Mouse (Mus musculus) pancreas, adult 10 weeks (tissue): ENCODE measurements around the gene Aldoc. TPM values are rescaled to one million over a fixed set of nuclear protein-coding genes. Genes with fewer than 3 reads are reported as not detected.

Experiments
- polyA plus RNA-seq: library from polyadenylated mRNA; stranded (reverse); fragments of 350-450 nt; fragmentation: Illumina TruSeq; extraction: RNeasy Lipid Tissue Mini Kit (QIAGEN cat#74804); gene quantifications from one replicate; pipeline ENCODE4 v1.2.3, GENCODE M21; 2015; ENCODE audit warnings: low read depth, low replicate concordance; ENCODE audit not compliant: insufficient read depth

The Aldoc gene
- polyA plus RNA-seq, result 1.1 TPM

GRCm38 (mm10) chr11:78322860-78323259, at the start of gene Aldoc:
Gene Aldoc, plus strand, starts transcription at chr11:78322968.

GRCm38 (mm10) chr11:78290654-78291053, 32.1 kb upstream of the Aldoc start, which contains the start of gene BC030499:
Gene BC030499, plus strand, starts transcription at chr11:78290841.

GRCm38 (mm10) chr11:78301357-78302084, 21.2 kb upstream of the Aldoc start, which contains the start of gene Spag5:
Gene Spag5, plus strand, starts transcription at chr11:78301529.

GRCm38 (mm10) chr11:78327634-78328511, 5.1 kb downstream of the Aldoc start, which contains the start of gene Pigs:
Gene Pigs, plus strand, starts transcription at chr11:78328415.

GRCm38 (mm10) chr11:78343381-78344327, 20.9 kb downstream of the Aldoc start, which contains the start of gene Unc119:
Gene Unc119, plus strand, starts transcription at chr11:78343482.

Other genes with a start within 250 kb of the Aldoc start
- gene Eral1, start 242.6 kb upstream of the Aldoc start, polyA plus RNA-seq, result 7.3 TPM
- gene Fam222b, start 228.3 kb upstream of the Aldoc start, polyA plus RNA-seq, result 3.5 TPM
- 4.2 TPM for gene Traf4, start 157.4 kb upstream of the Aldoc start, polyA plus RNA-seq
- 2.8 TPM for gene Nek8, start 146.3 kb upstream of the Aldoc start, polyA plus RNA-seq
- gene Tlcd1, start 146.3 kb upstream of the Aldoc start, polyA plus RNA-seq, result 4.9 TPM
- 699 TPM for gene Rpl23a, start 139.4 kb upstream of the Aldoc start, polyA plus RNA-seq
- gene Rab34, start 134.5 kb upstream of the Aldoc start, polyA plus RNA-seq, result 8.5 TPM
- 2.8 TPM for gene Proca1, start 129.6 kb upstream of the Aldoc start, polyA plus RNA-seq
- gene Sdf2, start 77.2 kb upstream of the Aldoc start, polyA plus RNA-seq, result 21.8 TPM
- gene Supt6, start 77.0 kb upstream of the Aldoc start, polyA plus RNA-seq, result 10.6 TPM
- gene 2610507B11Rik, start 61.2 kb upstream of the Aldoc start, polyA plus RNA-seq, result 29.5 TPM
- gene BC030499, start 32.1 kb upstream of the Aldoc start, polyA plus RNA-seq, result not detected
- not detected for gene Spag5, start 21.4 kb upstream of the Aldoc start, polyA plus RNA-seq
- 7.7 TPM for gene Pigs, start 5.4 kb downstream of the Aldoc start, polyA plus RNA-seq
- 3.8 TPM for gene Unc119, start 20.5 kb downstream of the Aldoc start, polyA plus RNA-seq
- not detected for gene Foxn1, start 63.6 kb downstream of the Aldoc start, polyA plus RNA-seq
- not detected for gene Slc13a2, start 99.2 kb downstream of the Aldoc start, polyA plus RNA-seq
- gene Slc46a1, start 142.7 kb downstream of the Aldoc start, polyA plus RNA-seq, result 2.1 TPM
- 2.0 TPM for gene Sarm1, start 174.8 kb downstream of the Aldoc start, polyA plus RNA-seq
- gene Vtn, start 176.1 kb downstream of the Aldoc start, polyA plus RNA-seq, result 22.4 TPM
- not detected for gene Sebox, start 180.5 kb downstream of the Aldoc start, polyA plus RNA-seq
- gene Tmem199, start 189.2 kb downstream of the Aldoc start, polyA plus RNA-seq, result 4.0 TPM
- 12.8 TPM for gene Poldip2, start 189.2 kb downstream of the Aldoc start, polyA plus RNA-seq
- 11.8 TPM for gene Tnfaip1, start 213.4 kb downstream of the Aldoc start, polyA plus RNA-seq
- gene Ift20, start 213.4 kb downstream of the Aldoc start, polyA plus RNA-seq, result 65.8 TPM
- gene Tmem97, start 227.8 kb downstream of the Aldoc start, polyA plus RNA-seq, result 164 TPM